Mouse (Mus musculus): Measurements from ENCODE around the gene Ptgdr2.

The Ptgdr2 gene

DNA sequence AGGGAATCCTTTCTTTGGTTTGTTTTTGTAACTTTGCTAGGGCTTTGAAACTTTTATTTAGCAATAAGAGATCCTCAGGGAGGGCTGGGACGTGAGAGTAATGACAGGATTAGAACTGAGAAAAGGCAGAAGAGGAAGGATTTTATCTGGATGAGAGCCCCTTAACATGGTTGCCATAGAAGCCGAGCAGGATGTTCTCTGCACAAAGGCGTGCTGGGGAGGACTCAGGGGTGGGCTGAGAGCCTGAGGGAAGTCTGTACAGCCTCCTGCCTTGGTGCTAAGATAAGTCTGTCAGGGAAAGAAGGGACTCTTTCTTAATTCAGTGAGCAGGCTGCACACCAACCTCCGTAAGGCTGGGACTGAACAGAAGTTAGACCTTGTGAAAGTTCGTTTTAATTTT, 1.9 kb upstream of the Ptgdr2 start:
- DNase-seq, result no peak

DNA sequence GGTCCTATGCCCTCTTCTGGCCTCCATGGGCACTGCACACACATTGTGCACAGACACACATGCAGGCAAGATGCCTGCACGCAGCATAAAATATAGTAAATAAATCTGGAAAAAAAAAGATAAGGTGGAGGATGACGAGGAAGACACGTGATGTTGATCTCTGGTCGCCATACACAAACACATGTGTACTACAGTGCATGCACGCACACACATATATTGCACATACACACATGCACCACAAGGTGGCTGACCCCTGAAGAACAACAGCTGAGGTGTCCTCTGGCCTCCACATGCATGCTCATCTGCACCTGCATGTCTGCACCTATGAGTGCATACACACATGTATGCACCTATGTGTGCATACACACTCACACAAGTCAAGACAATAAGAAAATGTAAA, 883 bp upstream of the Ptgdr2 start:
- DNase-seq, result no peak

DNA sequence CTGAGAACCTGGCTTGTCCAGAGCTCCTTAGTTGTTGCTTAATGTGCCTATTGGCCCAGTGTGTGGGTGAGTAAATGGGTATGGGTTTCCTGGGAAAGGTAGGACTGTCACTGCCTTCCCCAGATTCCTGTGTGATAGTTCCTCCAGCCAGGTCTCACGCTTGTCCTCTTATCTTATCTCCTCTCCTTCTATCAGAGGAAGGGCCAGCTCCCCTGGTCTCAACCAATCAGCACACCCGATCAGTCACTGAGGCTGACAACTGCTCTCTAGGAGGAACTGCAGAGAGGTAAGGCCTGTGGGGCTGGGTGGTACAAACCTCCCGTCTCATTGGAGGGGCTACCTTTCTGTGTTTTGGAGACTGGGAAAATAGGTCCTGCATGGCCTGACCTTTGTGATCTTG, 1.8 kb downstream of the Ptgdr2 start:
- DNase-seq, result no peak

DNA sequence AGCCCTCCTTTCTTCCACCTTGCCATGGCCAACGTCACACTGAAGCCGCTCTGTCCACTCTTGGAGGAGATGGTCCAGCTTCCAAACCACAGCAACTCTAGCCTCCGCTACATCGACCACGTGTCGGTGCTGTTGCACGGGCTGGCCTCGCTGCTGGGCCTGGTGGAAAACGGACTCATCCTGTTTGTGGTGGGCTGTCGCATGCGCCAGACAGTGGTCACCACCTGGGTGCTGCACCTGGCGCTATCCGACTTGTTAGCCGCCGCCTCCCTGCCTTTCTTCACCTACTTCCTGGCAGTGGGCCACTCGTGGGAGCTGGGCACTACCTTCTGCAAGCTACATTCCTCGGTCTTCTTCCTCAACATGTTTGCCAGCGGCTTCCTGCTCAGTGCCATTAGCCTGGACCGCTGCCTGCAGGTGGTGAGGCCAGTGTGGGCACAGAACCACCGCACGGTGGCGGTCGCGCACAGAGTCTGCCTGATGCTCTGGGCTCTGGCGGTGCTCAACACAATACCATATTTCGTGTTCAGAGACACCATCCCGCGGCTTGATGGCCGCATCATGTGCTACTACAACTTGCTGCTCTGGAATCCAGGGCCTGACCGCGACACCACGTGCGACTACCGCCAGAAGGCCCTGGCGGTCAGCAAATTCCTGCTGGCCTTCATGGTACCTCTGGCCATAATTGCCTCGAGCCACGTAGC, 3.3 kb downstream of the Ptgdr2 start:
- peak; percentile 28 to 57 for DNase-seq

DNA sequence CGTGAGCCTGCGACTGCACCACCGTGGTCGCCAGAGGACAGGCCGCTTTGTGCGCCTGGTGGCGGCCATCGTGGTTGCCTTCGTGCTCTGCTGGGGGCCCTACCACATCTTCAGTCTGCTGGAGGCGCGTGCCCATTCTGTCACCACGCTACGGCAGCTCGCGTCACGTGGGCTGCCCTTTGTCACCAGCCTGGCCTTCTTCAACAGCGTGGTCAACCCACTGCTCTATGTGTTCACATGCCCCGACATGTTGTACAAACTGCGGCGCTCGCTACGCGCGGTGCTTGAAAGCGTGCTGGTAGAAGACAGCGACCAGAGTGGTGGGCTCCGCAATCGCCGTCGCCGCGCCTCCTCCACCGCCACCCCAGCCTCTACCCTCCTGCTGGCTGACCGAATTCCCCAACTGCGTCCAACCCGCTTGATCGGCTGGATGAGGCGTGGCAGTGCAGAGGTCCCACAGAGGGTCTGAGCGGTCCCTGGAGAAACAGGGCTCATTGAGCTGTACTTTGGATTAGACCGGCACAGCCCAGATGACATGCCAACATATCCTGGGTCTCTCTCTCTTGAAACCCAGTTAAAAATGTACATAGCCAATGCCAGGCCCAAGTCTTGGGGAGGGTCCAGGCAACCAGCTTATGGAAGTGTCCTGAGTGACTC, 4.0 kb downstream of the Ptgdr2 start:
- no peak for DNase-seq

DNA sequence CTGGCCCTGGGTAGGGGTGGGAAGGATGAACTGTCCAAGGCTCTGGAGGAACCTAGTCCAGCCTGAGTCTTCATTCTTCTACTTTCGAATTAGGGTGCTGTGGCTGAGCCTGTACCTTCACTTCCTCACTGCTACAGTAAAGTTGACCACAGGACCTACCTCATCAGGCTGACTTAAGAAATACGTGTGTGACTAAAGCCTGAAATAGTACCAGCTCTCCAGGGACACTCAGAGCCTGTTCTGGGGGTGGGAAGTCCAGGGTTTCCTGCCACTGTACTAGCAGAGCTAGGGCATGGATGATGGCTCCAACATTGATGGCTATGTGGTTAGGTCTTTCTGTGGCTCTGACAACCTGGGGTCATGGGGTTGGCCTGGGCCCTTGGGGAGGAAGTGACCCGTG, 7.0 kb downstream of the Ptgdr2 start:
- no peak for DNase-seq

DNA sequence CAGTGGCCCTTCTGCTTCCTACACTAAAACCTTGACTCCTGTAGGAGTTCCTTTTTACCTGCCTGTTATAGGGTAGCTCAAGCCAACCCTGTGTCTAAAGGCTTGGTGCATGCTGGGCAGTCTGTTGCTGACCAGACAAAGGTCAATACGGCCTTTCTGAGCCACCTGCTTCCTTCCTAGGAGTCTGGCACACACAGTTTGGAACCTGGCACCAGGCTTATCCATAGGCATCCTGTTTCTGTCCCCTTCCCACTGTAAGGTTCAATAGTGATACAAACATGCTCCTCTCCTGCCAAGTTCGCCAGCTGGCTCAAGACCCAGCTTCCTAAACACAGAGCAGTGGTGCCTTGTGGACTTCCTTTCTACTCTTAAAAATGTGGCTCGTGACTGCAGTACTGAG, 9.5 kb downstream of the Ptgdr2 start:
- DNase-seq, result no peak

DNA sequence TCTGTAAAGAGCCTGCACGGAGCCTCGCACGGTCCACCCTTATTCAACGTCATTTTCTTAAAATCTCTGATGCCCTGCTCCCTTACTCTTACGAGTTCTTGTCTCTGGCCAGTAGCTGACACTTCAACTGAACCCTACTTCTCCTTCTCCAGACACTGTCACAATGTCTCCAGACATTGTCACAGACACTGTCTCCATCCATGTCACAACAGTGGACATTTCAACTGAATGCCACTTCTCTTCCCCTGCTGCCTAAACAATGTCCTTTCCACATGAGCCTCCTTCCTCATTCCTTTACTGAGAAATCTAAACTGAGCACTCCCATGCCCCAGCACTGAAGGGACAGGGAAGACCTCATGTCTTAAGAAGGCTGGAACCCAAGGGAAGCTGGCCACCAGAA, 10.3 kb downstream of the Ptgdr2 start:
- no peak for DNase-seq

DNA sequence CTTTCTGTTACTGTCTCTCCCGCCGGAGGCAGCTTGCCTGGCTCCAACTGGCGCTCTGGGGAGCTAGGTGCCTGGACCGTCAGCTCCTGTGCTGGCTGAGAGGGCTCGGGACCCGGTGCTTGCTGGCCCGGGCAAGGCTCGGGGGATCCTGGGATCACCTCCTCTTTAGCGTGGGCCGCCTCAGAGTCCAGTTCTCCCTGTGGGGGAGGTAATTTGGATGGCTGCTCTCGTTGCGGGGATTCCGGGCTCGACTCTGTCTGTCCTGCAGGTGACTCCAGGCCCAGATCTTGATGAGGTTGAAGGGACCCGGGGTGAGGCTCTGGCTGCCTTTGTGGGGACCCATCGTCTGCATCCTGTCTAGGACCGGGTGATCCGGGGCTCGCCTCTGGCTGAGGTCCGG, 11.5 kb downstream of the Ptgdr2 start:
- DNase-seq, result peak in 1 of 2 experiments; percentile 7

DNA sequence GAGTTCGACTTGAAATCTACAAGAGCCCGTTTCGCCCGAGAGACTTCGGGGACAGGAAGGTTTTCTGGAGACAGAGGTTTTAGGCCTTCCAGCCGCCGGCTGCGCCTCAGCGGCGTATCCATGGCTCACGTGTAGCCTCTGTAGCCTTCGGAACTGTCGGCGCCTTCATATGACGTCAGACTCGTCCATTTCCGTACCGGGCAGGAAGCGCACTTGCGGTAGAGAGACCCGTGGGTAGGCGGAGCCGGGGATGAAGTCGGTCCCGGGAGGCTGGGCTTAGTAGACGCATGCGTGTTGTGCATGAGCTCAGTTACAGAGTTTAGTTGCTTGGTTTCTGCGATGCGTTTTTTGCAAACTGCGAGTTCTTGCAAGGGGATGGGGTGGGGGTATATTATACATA, 12.2 kb downstream of the Ptgdr2 start, which contains the start of gene Ccdc86:
Gene Ccdc86 (minus strand): TSS at position 155 of the 400 bp plus-strand sequence.
- DNase-seq, result peak; percentile 89 to 92

DNA sequence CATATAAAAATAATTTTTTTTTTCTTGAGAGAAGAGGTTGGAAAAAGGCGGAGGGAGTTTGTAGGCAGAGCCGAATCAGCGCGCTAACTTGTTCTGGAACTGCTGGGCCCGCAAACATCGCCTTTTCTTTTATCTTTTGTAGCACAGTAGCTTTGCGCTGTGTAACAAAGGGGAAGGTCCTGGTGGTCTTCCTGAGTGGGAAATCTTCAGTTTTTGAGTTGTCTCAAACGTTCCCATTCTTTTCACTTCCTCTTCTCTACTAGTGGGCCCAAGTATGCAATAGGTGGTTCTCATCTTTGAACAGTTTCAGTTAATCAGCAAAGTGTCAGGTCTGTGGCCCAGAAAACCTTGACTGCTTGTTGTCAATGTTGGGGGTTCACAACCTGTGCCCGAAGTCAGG, 12.6 kb downstream of the Ptgdr2 start:
- DNase-seq, result no peak

DNA sequence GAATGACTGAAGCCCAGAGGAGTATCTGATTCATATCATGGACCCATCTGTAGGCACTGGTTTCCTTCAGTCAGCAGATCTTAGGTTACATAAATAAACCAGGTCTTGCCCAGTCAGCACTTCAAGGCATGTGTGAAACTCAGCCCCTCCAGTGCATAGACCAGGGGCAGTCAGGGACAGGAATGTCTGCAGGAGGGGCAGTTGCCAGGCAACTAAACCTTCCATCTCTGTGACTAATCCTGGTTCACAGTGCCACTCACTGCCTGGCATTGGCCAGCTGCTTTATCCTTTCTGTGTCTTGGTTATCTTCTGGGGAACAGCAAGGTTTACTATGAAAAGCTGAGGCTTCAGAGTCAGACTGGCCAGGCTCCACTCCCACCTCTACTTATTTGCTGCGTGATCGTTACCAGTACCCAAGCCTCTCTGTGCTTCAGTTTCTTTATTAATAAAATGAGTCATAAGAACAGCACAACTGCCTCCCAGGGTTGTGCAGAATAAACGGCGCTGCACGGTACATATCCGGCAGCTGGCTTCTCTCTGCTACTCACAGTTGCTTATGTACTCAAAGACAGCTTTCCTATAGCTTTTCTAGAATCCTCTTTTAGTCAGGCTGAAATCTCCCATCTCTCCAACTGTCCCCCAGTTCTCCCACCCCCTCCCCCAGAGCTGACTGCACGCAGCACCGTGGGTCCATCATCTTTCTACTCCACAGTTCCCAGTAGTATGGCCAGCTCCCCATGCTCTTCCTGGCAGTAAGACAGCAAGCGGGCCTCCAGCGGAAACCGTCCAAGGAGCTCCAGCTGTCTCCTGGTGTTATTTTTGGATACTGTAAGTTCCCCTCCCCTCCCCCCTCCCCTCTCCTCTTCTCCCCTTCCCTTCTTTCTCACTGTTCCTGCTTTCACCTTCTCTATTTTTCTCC, 15.3 kb downstream of the Ptgdr2 start:
- no peak for DNase-seq

DNA sequence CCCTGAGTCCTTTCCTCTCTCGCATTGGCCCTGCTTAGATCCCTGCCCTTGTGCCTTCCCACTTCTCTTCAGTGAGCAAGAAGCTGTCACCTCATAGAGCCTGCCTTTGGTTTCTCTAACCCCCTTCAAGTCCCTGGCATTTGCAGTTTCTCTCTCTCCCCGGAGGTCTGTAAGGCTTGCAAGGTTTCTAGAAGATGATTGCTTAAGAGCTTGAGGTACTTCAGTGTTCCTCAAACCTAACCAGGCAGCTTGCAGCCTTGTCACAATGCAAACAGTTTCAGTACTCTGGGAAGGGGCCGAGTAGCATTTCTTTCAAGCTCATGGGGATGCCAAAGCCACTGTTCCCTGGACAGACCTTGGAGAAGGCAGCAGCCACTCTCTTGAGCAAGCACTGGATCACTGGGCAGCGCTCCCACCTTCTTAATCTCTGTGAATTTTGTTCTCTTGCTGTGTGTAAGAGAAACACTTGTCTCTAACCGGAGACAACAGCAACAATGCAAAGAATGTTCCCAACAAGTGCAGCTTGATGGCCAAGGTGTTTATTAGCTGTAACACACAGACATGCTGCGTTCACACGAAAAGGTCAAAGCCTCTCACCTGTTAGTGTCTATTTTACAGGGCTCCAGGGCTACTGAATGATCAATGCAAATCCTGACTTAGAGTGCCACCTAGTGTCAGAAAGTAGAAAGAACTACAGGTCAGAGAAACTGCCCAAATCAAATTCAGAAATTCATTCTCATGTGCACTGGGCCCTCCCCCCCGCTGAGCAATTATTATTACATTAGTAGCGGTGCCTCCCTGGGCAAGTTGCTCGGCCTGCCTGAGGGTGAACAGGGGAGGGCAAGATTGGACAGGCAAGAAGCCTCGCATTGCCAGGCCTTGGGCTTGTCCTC, 22.4 kb downstream of the Ptgdr2 start:
- DNase-seq, result no peak

DNA sequence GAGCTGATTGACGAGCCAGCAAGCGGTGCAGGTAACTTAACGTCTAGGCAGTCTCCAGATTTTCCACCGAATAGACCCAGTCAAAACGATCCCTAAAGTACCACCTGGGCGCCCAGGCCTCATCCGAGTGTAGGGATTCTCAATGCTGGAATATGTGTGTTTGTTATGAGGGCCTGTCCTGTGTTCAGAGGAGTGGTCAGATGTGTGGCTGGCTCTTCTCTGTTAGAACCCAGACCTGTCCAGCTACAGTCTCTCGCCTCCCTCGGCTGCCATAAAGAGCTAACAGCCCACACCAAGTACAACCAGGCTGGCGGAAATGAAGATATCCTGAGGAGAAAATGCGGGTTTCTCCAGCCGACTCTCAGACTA, 23.0 kb downstream of the Ptgdr2 start:
- no peak for DNase-seq

DNA sequence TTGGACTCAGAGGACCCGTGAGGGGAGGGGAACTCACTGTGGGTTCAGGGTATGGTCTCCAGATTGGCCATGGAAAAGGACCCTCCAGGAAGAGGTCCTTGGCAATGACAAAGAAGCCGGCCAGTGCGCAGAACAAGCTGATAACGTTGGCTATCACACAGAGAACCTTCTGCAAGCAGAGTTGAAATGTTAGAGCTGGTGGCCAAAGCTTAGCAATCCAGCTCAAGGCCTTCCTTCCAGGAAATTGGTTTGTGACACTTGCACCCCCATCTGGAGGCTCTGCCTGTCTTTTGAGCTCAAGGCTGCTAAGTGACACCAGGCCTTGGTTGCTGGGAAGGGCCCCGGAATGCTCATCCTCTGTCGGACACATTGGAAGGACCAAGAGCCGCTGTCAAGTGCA, 28.8 kb downstream of the Ptgdr2 start:
- DNase-seq, result no peak

DNA sequence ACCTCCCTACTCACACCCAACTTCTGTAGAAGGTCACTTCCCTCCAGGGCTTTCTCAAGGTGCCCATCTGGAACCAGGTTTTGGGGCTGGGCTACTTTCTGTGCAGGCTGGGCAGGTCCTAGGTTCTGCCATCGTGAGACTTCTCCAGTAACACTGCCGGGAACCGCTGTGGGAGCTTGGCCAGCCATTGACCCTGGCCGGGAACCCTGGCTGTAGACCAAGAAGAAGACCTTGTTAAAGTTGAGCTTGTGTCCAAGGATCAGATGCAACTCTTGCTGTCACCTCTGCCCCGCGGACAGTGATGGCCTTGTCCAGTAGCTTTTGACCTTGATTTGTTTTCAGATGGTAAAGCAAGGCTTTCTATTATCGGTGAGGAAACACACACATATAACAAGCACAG, 31.6 kb downstream of the Ptgdr2 start:
- DNase-seq, result no peak

DNA sequence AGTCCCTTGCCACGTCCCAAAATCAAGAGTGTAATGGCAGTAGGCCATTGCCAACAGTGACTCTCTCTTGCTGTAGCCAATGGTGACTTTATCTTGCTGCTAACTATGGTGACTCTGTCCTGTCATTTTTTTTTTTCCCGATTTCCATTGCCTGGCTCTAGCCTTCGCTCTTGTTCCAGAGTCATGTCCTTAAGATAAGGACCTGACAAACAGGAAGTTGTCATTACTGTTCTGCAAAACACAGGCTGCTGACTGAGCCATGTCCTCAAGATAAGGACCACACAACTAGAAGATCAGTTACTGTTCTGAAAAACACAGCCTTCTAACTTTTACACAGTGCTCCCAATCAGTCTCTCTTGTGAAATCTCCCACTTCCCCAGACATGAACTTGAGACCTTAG, 33.5 kb downstream of the Ptgdr2 start:
- DNase-seq, result no peak

DNA sequence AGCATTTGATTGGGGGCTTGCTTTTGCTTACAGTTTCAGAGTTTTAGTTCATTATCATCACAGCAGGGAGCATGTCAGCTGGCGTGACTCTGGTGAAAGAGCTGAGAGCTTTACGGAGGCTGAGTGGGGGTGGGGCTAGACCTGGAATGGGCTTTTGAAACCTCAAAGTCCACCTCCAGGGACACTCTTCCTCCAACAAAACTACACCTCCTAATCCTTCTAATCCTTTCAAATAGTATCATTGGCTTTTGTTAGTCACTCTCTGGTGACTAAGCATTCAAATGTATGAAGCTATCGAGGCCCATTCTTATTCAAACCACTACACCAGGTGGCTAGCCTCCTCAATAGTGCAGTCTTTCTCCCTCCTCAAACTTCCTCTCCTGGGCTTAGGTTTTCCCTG, 35.7 kb downstream of the Ptgdr2 start:
- DNase-seq, result no peak

DNA sequence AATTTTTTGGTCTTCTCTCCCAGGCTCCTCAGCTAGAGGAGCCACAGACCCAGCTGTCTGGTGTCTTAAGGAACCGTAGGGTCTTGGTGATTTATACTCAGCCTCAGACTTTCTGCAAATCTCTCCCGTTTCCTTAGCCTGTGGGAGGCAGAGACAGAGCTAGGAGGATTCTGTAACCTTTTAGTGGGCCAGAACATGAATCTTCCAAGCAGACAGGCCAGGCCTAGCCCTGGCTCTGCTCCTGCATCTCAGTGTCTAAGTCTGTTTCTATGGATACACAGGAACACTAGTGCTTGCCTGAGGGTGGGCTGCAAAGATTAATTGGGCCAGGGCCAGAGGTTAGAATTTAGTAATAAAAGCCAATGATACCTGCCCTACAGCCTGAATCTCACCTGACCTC, 36.2 kb downstream of the Ptgdr2 start:
- no peak for DNase-seq

DNA sequence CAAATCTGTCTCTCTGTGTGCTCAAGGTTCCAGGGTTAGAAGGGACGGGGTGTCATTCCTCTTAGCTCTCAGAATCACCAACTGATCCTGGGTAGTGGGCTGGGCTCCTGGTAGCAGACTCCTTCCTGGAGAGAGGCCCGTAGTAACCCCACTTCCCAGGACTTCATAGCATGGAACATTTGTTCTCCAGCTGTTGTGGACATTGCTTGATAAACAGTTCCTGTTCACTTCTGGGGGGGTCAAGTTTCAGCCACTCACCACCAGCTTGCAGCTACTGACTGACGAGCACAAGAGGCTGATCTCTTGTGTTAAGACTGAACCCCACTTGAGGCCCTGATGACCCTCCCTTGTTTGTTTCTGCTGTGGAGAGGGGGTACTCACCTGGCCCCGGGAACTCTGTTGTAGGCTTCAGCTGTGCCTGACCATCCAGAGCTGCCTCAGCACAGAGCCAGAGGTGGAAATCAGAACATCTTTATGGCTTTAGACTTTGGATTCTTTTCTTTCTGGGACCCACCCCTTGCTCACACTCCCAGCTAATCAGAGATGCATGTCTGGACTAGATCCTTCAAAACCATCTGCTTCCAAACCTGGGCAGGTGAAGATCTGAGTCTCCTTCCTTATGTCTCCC, 37.4 kb downstream of the Ptgdr2 start, which contains the start of gene Ms4a10:
Gene Ms4a10 (minus strand): TSS at position 433 of the 628 bp plus-strand sequence.
- no peak for DNase-seq

DNA sequence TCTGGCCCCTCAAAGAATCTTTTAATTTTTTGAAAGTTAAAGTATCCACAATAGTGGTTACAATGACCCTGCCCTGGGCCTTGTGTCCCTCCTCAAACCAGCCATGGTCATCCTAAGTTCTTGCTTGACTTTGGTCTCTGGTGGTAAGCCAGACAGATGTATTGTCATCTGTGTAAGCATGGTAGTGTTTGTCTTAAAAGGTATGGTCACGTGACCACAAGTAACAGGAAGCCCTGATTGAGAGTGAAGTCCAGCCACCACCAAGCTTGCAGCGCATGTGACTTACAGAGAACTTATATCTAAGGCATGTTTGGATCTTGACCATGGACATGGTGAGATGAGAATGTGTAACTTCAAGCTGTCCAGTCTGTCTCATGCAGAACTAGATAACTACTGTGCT, 38.2 kb downstream of the Ptgdr2 start:
- DNase-seq, result no peak

DNA sequence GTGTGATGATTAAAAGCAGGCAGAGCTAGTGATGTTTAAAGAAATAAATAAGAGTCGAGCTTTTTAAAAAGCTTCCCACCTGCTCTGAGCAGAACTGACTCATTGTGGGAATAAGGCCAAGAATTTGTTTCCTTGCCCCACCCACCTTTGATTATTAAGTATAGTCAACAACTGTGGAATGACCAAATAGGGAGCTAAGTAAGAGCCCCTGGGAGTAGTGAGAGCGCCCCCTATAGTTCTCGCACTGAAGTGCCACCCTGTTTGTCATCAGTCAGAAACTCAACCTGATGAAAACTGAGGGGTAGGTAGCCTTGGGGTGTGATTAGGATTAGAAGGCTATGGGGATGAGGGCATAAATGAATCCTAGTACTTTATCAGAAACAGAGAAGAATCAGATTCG, 39.4 kb downstream of the Ptgdr2 start:
- no peak for DNase-seq

Data from spleen, adult 18-20 months (tissue).